Mouse (Mus musculus): ENCODE data around the gene Gm17482. TPM values are rescaled to one million over a fixed set of nuclear protein-coding genes. Genes with fewer than 3 reads are reported as not detected.

Gm17482 gene
- total RNA-seq (2022): not detected

- no peak for DNase-seq (ENCODE audit: low spot score in 2 of 2)
These were observed at the start of gene Gm17482 for GRCm38 (mm10) chr6:115227043-115227442. Gene Gm17482, plus strand, starts transcription at chr6:115227343.

- no peak for DNase-seq (ENCODE audit: low spot score in 2 of 2)
These were observed 48.3 kb upstream of the Gm17482 start for GRCm38 (mm10) chr6:115178826-115179225.

GRCm38 (mm10) chr6:115181094-115181493 is 46.0 kb upstream of the Gm17482 start:
- DNase-seq (ENCODE audit: low spot score in 2 of 2): no peak

GRCm38 (mm10) chr6:115191111-115191510 is 36.0 kb upstream of the Gm17482 start:
- DNase-seq (ENCODE audit: low spot score in 2 of 2): no peak

- DNase-seq (ENCODE audit: low spot score in 2 of 2): no peak
These were observed 26.4 kb upstream of the Gm17482 start for GRCm38 (mm10) chr6:115200753-115201152.

GRCm38 (mm10) chr6:115203029-115203428 is 24.1 kb upstream of the Gm17482 start:
- DNase-seq (ENCODE audit: low spot score in 2 of 2): no peak

- DNase-seq (ENCODE audit: low spot score in 2 of 2): peak in 1 of 2 experiments; percentile 46
These were observed 17.0 kb upstream of the Gm17482 start for GRCm38 (mm10) chr6:115210187-115210586.

- DNase-seq (ENCODE audit: low spot score in 2 of 2): no peak
These were observed 16.3 kb upstream of the Gm17482 start for GRCm38 (mm10) chr6:115210820-115211219.

GRCm38 (mm10) chr6:115212132-115212903 is 14.8 kb upstream of the Gm17482 start:
- no peak for DNase-seq (ENCODE audit: low spot score in 2 of 2)

GRCm38 (mm10) chr6:115213129-115213528 is 14.0 kb upstream of the Gm17482 start:
- DNase-seq (ENCODE audit: low spot score in 2 of 2): no peak

- peak in 1 of 2 experiments; percentile 80 for DNase-seq (ENCODE audit: low spot score in 2 of 2)
These were observed 5.9 kb upstream of the Gm17482 start for GRCm38 (mm10) chr6:115221215-115221641.

GRCm38 (mm10) chr6:115225519-115225918 is 1.6 kb upstream of the Gm17482 start:
- no peak for DNase-seq (ENCODE audit: low spot score in 2 of 2)

GRCm38 (mm10) chr6:115227529-115227928 is 386 bp downstream of the Gm17482 start:
- peak; percentile 43 to 52 for DNase-seq (ENCODE audit: low spot score in 2 of 2)

- no peak for DNase-seq (ENCODE audit: low spot score in 2 of 2)
These were observed 3.4 kb downstream of the Gm17482 start for GRCm38 (mm10) chr6:115230557-115230956.

GRCm38 (mm10) chr6:115231836-115232235 is 4.7 kb downstream of the Gm17482 start:
- DNase-seq (ENCODE audit: low spot score in 2 of 2): no peak

GRCm38 (mm10) chr6:115232562-115232961 is 5.4 kb downstream of the Gm17482 start:
- DNase-seq (ENCODE audit: low spot score in 2 of 2): no peak

- DNase-seq (ENCODE audit: low spot score in 2 of 2): no peak
These were observed 11.2 kb downstream of the Gm17482 start for GRCm38 (mm10) chr6:115238031-115239027.

GRCm38 (mm10) chr6:115239335-115239734 is 12.2 kb downstream of the Gm17482 start:
- DNase-seq (ENCODE audit: low spot score in 2 of 2): peak in 1 of 2 experiments; percentile 36

GRCm38 (mm10) chr6:115240431-115240830 is 13.3 kb downstream of the Gm17482 start:
- DNase-seq (ENCODE audit: low spot score in 2 of 2): peak in 1 of 2 experiments; percentile 2

- DNase-seq (ENCODE audit: low spot score in 2 of 2): no peak
These were observed 14.1 kb downstream of the Gm17482 start for GRCm38 (mm10) chr6:115241131-115241699.

GRCm38 (mm10) chr6:115241939-115242338 is 14.8 kb downstream of the Gm17482 start:
- DNase-seq (ENCODE audit: low spot score in 2 of 2): no peak

GRCm38 (mm10) chr6:115244222-115244621 is 17.1 kb downstream of the Gm17482 start:
- no peak for DNase-seq (ENCODE audit: low spot score in 2 of 2)
